Comparison of ENCODE assay signal across 8 mouse cellular contexts in the genomic region with DNA sequence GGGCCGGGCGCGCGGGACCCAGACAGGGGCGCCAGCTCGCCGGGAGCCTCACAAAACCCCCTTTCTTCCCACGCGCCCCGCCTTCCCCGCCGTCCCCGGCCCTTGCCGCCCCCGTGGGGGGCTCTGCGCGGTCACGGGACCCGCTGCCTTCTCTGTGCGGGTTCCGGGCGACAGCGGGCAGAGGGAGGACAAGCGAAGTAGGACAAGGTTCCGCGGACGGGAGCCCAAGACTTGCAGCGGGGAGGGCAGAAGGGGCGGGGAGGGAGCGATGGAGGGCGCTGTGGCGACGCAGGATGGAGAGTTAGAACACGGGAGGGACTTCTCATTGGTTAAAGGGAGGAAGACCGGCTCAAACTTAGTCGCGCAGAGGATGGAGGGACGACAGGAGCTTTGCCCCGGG. TPM values are rescaled to one million over a fixed set of nuclear protein-coding genes. Genes with fewer than 3 reads are reported as not detected.
DNase-seq lines count a peak whose midpoint lies in the region; ATAC-seq and TF ChIP-seq lines count a peak whose summit lies in the region.

TSS of gene Bcan (minus strand) at position 50 of the 400 bp plus-strand sequence.

- no peaks in the 10 kb centered on the region for H3K9me3 ChIP-seq in heart, embryonic 14.5 days (ENCODE audit: control insufficient read depth, low read length)
- no peaks in the 10 kb centered on the region for H3K9me3 ChIP-seq in midbrain, embryonic 15.5 days

- H3K4me3 ChIP-seq in heart, embryonic 14.5 days (ENCODE audit: control insufficient read depth in 1 of 2, insufficient read depth in 1 of 2, low read depth in 1 of 2, low read length in 2 of 2), result peak within 1 kb of the TSS; percentile 26 to 41
- H3K4me3 ChIP-seq in heart, adult 2 months, result no peak within 1 kb of the TSS
- H3K4me3 ChIP-seq in midbrain, embryonic 15.5 days, result peak within 1 kb of the TSS; percentile 40

- no peak for DNase-seq in heart, adult 2 months
- DNase-seq in Muller cell, postnatal 12 days (ENCODE audit: inconsistent ontology term), result peak; percentile 52
- peak; percentile 23 to 38 for DNase-seq in cerebellum, postnatal 36 days
- peak; percentile 59 for DNase-seq in layer of hippocampus, adult 9-11 months
- no peak for DNase-seq in thymus, adult 18-20 months
- no peak for DNase-seq in kidney, adult 9 months

- peak within 1 kb of the TSS; percentile 68 for H3K4me2 ChIP-seq in heart, embryonic 14.5 days (ENCODE audit: low read length)
- peak within 1 kb of the TSS; percentile 77 for H3K4me2 ChIP-seq in midbrain, embryonic 15.5 days

- peaks cover 95% of the 10 kb centered on the region for H3K27me3 ChIP-seq in heart, embryonic 14.5 days (ENCODE audit: control insufficient read depth, insufficient read depth, low read length)
- H3K27me3 ChIP-seq in heart, adult 2 months (ENCODE audit: control insufficient read depth, insufficient read depth, low read length), result peaks cover 35% of the 10 kb centered on the region
- H3K27me3 ChIP-seq in midbrain, embryonic 15.5 days (replicated peaks), result peaks cover 91% of the 10 kb centered on the region

- TF ChIP-seq CTCF in heart, adult 2 months (IDR thresholded peaks at IDR 0.05), result no peak

- no peak for TF ChIP-seq EP300 in heart, adult 2 months (IDR thresholded peaks at IDR 0.05; ENCODE audit: insufficient read depth, low read depth, low read length)

- H3K9ac ChIP-seq in heart, embryonic 14.5 days (ENCODE audit: low read length), result peak within 1 kb of the TSS; percentile 17; the same call in 1 of the 2 replicates
- no peak within 1 kb of the TSS for H3K9ac ChIP-seq in heart, adult 2 months (ENCODE audit: low read depth, low read length)
- peak within 1 kb of the TSS; percentile 28; the same call in 1 of the 2 replicates for H3K9ac ChIP-seq in midbrain, embryonic 15.5 days

- H3K36me3 ChIP-seq in heart, embryonic 14.5 days (ENCODE audit: control insufficient read depth, insufficient read depth, low read length), result no peaks in the 10 kb centered on the region
- no peaks in the 10 kb centered on the region for H3K36me3 ChIP-seq in heart, adult 2 months (ENCODE audit: control insufficient read depth, insufficient read depth, low read length)
- H3K36me3 ChIP-seq in midbrain, embryonic 15.5 days (replicated peaks), result no peaks in the 10 kb centered on the region

- intact Hi-C loops in heart, adult 2 months (cut with DNase I), result no loop called here

- WGBS in heart, embryonic 14.5 days, result under 1% methylated on average over 36 of the region's 39 CpGs
- WGBS in heart, adult 2 months, result 1% methylated on average over 30 of the region's 39 CpGs
- WGBS in midbrain, embryonic 15.5 days, result under 1% methylated on average over 39 of the region's 39 CpGs

- peaks cover 3 to 25% of the 10 kb centered on the region in 2 experiments; a peak in 3 of 4 replicates for H3K4me1 ChIP-seq in heart, embryonic 14.5 days (ENCODE audit: control insufficient read depth in 2 of 2, insufficient read depth in 2 of 2, low read length in 2 of 2)
- H3K4me1 ChIP-seq in heart, adult 2 months (ENCODE audit: control insufficient read depth, insufficient read depth, low read length), result 0 out of 2 replicates have a peak, but pooled peaks cover 1% of the 10 kb centered on the region
- H3K4me1 ChIP-seq in midbrain, embryonic 15.5 days, result peaks cover 38% of the 10 kb centered on the region

- no peak within 1 kb of the TSS for H3K27ac ChIP-seq in heart, embryonic 14.5 days (replicated peaks in 1 of 2; ENCODE audit: control insufficient read depth in 1 of 2, insufficient read depth in 1 of 2, low read depth in 2 of 2, low read length in 2 of 2)
- no peak within 1 kb of the TSS for H3K27ac ChIP-seq in heart, adult 2 months
- H3K27ac ChIP-seq in midbrain, embryonic 15.5 days, result peak within 1 kb of the TSS; percentile 60

- ATAC-seq in heart, embryonic 14.5 days (ENCODE audit: insufficient number of reproducible peaks, insufficient read depth, low FRiP score, low read depth), result no peak
- no peak for ATAC-seq in midbrain, embryonic 15.5 days (replicated peaks)

- no peak for TF ChIP-seq POLR2A in heart, adult 2 months (IDR thresholded peaks at IDR 0.05; ENCODE audit: insufficient read depth, low read depth, low read length)

- no peaks in the 10 kb centered on the region for H3K79me2 ChIP-seq in heart, adult 2 months (replicated peaks; ENCODE audit: control insufficient read depth, insufficient read depth, low read length)

RNA-seq across cellular contexts. Expression of gene Bcan, which starts in this region (rescaled TPM):
- 0.31 TPM in 1 of 2 replicates, not detected in the other for polyA plus RNA-seq in heart, embryonic 14.5 days (2014; fragmentation: Nextera tagmentation; extraction: Ambion mirVana)
- under 1 TPM in 1 of 2 experiments, not detected in 1; 0.09 TPM for total RNA-seq in heart, adult 2 months (2021)
- polyA plus RNA-seq in heart, adult 2 months (2012; rRNA removed), result 0.32 and 0.55 TPM in 2 replicates
- polyA plus RNA-seq in midbrain, embryonic 15.5 days (2015; fragmentation: Nextera tagmentation; extraction: Ambion mirVana), result 53.4 and 62.8 TPM in 2 replicates

Comparison
In these comparisons a context has a peak if more than half of its experiments do, and no peak if none do; other contexts are left out.
1. RNA of gene Bcan (polyA plus RNA-seq): 53.4 to 62.8 TPM in midbrain, embryonic 15.5 days; 0.32 to 0.55 TPM in heart, adult 2 months and 0.31 TPM in heart, embryonic 14.5 days; every median in the first group is over 10 times any median in the second.
2. DNase-seq: peak in Muller cell, postnatal 12 days (single experiment), cerebellum, postnatal 36 days (2 of 2) and layer of hippocampus, adult 9-11 months (single experiment); none in heart, adult 2 months (0 of 2), thymus, adult 18-20 months (0 of 2) and kidney, adult 9 months (single experiment).